Mouse (Mus musculus) E14TG2a.4 (cell line): ENCODE measurements around the gene Zdhhc4.

Experiments used
- H3K27me3 ChIP-seq: 2 replicates; pipeline ENCODE4 v1.6.1; 2014; ENCODE audit warnings: low read length, control low read depth; ENCODE audit not compliant: insufficient read depth
- H3K36me3 ChIP-seq: 2 replicates; pipeline ENCODE4 v1.6.1; 2014; ENCODE audit warnings: low read length, control low read depth; ENCODE audit not compliant: insufficient read depth
- H3K4me1 ChIP-seq: replicated peaks from 2 replicates; pipeline ENCODE4 v1.6.1; 2014; ENCODE audit warnings: low read depth, low read length, control low read depth
- H3K4me3 ChIP-seq: replicated peaks from 2 replicates; pipeline ENCODE4 v1.5.1; 2014; ENCODE audit warnings: mild to moderate bottlenecking, low read length
- H3K9me3 ChIP-seq: 2 replicates; pipeline ENCODE4 v1.6.1; 2014; ENCODE audit warnings: low read length, control low read depth
- CTCF ChIP-seq: conservative IDR thresholded peaks from 2 replicates; pipeline ENCODE4 v1.5.1; 2014; ENCODE audit warnings: low read length
- NANOG ChIP-seq: IDR thresholded peaks from 2 replicates; pipeline ENCODE4 v1.6.1; 2014; ENCODE audit warnings: borderline replicate concordance, low read length, mixed read lengths
- POU5F1 ChIP-seq: IDR thresholded peaks from 2 replicates; pipeline ENCODE4 v1.6.1; 2014; ENCODE audit warnings: low read length, borderline replicate concordance

The Zdhhc4 gene

DNA sequence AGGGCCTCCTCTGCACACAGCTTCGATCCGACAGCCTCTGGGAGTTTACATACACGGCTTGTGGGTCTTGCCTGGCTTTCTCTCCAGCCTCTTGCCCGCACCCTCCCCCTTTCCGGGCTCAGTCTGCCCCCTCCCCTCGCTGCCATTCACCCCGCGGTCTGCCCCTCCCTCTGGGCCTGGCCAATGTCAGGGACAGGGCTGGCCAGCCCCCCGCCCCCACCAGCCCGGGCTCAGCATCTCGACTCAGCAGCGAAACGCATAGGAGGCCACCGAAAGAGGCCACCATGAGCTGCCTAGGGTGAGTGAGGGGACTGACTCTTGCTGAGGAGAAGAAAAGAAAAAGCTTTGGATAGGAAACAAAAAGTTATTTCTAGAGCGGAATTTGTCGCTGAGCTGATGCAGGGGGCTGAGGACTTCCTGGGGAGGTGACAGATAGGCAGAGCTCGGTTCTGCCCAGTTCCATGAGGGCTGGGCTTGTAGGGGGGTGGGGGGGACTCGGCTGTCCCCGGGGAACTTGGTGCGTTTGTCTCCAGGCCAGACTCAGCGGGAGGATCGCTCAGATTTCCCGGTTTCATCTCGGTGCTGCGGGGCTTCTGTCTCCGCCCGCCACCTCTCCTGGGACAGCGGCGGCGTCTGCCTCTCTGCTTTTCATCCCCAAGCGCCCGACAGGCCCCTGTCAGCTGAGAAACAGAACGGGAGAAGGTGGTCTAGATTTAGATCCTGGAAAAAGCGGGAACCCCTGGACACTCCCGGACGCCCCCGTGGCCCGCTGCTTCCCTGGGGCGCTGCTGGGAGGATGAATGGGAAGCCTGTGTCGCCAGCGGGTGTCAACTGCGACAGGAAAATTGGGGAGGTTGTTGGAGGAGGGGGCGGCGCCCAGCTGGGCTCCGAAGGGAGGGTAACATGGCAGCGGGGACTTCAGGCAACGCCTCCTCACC, 34.9 kb upstream of the Zdhhc4 start:
- Histone ChIP-seq H3K9me3 (peaks cover 4% of the 10 kb centered on the region), H3K36me3 (no peaks in the 10 kb centered on the region), H3K4me3 (peak overlapping the region; percentile 64), H3K27me3 (peaks cover 67% of the 10 kb centered on the region), H3K4me1 (peaks cover 24% of the 10 kb centered on the region)
- TF ChIP-seq CTCF (no peak), POU5F1 (no peak), NANOG (no peak)

- no peaks in the 10 kb centered on the region for H3K36me3 ChIP-seq
- H3K27me3 ChIP-seq: peaks cover 63% of the 10 kb centered on the region
- H3K4me3 ChIP-seq: no peak overlapping the region
- TF ChIP-seq CTCF (no peak), NANOG (no peak), POU5F1 (no peak)
- H3K9me3 ChIP-seq: peaks cover 4% of the 10 kb centered on the region
- peaks cover 43% of the 10 kb centered on the region for H3K4me1 ChIP-seq
Measured at GRCm38 (mm10) chr5:143361428-143361827, 32.4 kb upstream of the Zdhhc4 start.

GRCm38 (mm10) chr5:143360000-143360399, 30.9 kb upstream of the Zdhhc4 start:
- TF ChIP-seq NANOG (no peak), CTCF (peak; percentile 98)
- Histone ChIP-seq H3K4me3 (no peak overlapping the region), H3K4me1 (peaks cover 49% of the 10 kb centered on the region), H3K9me3 (peaks cover 4% of the 10 kb centered on the region; the same call in 1 of the 2 replicates), H3K27me3 (peaks cover 54% of the 10 kb centered on the region), H3K36me3 (no peaks in the 10 kb centered on the region)

DNA sequence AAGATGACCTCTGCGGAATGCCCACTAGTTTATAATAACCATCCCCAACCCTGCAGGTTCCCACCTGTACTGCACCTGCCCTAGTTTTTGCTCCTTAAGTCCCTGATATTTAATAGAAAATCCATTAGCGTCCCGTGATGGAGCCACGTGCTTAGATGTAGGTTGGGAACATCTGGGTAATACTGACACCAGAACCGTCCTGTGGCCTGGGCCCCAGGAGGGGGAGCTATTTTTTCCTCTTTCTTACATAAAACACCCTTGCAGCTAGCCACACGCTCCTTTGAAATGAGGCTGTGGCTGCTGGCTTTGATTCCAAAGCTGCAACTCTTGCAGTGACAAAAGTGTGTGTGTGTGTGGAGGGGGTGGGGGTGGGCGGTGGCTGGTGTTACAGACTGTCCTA, 30.2 kb upstream of the Zdhhc4 start:
- H3K4me1 ChIP-seq: peaks cover 44% of the 10 kb centered on the region
- H3K9me3 ChIP-seq: peaks cover 4% of the 10 kb centered on the region; the same call in 1 of the 2 replicates
- no peaks in the 10 kb centered on the region for H3K36me3 ChIP-seq
- no peak overlapping the region for H3K4me3 ChIP-seq
- peaks cover 51% of the 10 kb centered on the region for H3K27me3 ChIP-seq
- TF ChIP-seq POU5F1 (no peak), CTCF (peak; percentile 29; the same call in 1 of the 2 replicates)

DNA sequence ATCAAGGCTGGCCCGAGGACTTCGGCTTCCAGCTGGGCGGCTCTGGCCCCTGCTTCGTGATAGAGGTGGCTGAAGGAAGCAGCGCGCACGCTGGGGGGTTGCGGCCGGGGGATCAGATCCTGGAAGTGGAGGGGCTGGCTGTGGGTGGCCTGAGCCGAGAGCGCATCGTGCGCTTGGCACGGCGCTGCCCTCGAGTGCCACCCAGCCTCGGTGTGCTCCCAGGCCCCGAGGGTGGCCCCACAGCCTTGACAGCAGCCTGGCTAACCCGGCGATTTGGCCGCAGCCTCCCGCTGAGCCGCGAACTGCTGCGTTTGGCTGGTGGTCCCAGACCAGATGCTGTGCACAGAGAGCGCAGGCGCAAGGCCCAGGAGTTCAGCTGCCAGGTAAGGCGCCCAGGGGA, 28.5 kb upstream of the Zdhhc4 start:
- TF ChIP-seq CTCF: no peak
- TF ChIP-seq NANOG: no peak
- no peak for TF ChIP-seq POU5F1
- Histone ChIP-seq H3K4me3 (peak overlapping the region; percentile 73), H3K36me3 (no peaks in the 10 kb centered on the region), H3K27me3 (peaks cover 46% of the 10 kb centered on the region), H3K9me3 (peaks cover 3% of the 10 kb centered on the region), H3K4me1 (peaks cover 34% of the 10 kb centered on the region)

GRCm38 (mm10) chr5:143356686-143357388, 27.8 kb upstream of the Zdhhc4 start, which contains the start of gene Grid2ip:
Gene Grid2ip, plus strand, starts transcription at chr5:143357338.
- no peaks in the 10 kb centered on the region; the same call in 1 of the 2 replicates for H3K9me3 ChIP-seq
- no peaks in the 10 kb centered on the region for H3K36me3 ChIP-seq
- peaks cover 34% of the 10 kb centered on the region for H3K4me1 ChIP-seq
- TF ChIP-seq CTCF (no peak), POU5F1 (no peak), NANOG (no peak)
- peak within 1 kb of the TSS; percentile 73 for H3K4me3 ChIP-seq
- peaks cover 39% of the 10 kb centered on the region for H3K27me3 ChIP-seq

GRCm38 (mm10) chr5:143356017-143356416, 27.0 kb upstream of the Zdhhc4 start:
- Histone ChIP-seq H3K4me1 (peaks cover 34% of the 10 kb centered on the region), H3K9me3 (peaks cover 2% of the 10 kb centered on the region), H3K27me3 (peaks cover 35% of the 10 kb centered on the region), H3K4me3 (no peak overlapping the region), H3K36me3 (no peaks in the 10 kb centered on the region)
- TF ChIP-seq POU5F1 (no peak), CTCF (no peak), NANOG (no peak)

- Histone ChIP-seq H3K27me3 (no peaks in the 10 kb centered on the region), H3K4me1 (peaks cover 10% of the 10 kb centered on the region), H3K36me3 (no peaks in the 10 kb centered on the region), H3K9me3 (peaks cover 46% of the 10 kb centered on the region), H3K4me3 (no peak overlapping the region)
- TF ChIP-seq CTCF: no peak
- TF ChIP-seq NANOG: peak; percentile 70; the same call in 1 of the 2 replicates
Measured at GRCm38 (mm10) chr5:143346367-143346766, 17.3 kb upstream of the Zdhhc4 start.
